Mouse (Mus musculus) C2C12 (cell line): Measurements from ENCODE around the gene Rbm10.

ENCODE experiments used
- CTCF ChIP-seq: IDR thresholded peaks from one replicate; pipeline ENCODE4 v1.5.1; 2011; ENCODE audit not compliant: control insufficient read depth, insufficient read depth, insufficient read length
- MAX ChIP-seq: IDR thresholded peaks from one replicate; pipeline ENCODE4 v1.6.1; 2011; ENCODE audit warnings: mild to moderate bottlenecking, control low read depth
- MYOD1 ChIP-seq: IDR thresholded peaks from one replicate; pipeline ENCODE4 v1.6.1; 2011; ENCODE audit warnings: low read depth; ENCODE audit not compliant: control insufficient read depth, insufficient read length

DNA sequence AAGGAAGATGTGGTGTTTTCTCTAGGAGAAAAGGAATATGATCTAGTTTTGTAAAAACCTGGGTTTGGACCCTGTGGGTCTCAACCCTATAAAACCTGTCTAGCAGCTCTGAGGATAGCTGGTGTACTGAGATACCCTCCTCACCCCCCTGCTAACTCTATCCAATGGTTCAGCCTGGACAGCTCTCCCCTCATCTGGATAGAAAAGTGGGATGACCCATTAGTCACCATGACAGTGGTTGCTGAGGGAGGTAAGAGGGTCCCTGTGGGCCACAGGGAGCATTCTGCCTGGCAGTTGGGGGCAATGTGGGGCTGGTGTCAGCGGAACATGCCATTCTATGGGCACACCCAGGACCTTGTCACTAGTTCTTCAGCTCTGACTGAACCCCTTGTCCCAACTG, 75.3 kb downstream of the Rbm10 start:
- TF ChIP-seq MAX (no peak), MYOD1 (no peak), CTCF (no peak)
